Mouse (Mus musculus): ENCODE data around the gene Dnaaf1. TPM values are rescaled to one million over a fixed set of nuclear protein-coding genes. Genes with fewer than 3 reads are reported as not detected.

Dnaaf1 gene
- polyA plus RNA-seq, 1 experiment from 2014 or later: 0.50 TPM

DNA sequence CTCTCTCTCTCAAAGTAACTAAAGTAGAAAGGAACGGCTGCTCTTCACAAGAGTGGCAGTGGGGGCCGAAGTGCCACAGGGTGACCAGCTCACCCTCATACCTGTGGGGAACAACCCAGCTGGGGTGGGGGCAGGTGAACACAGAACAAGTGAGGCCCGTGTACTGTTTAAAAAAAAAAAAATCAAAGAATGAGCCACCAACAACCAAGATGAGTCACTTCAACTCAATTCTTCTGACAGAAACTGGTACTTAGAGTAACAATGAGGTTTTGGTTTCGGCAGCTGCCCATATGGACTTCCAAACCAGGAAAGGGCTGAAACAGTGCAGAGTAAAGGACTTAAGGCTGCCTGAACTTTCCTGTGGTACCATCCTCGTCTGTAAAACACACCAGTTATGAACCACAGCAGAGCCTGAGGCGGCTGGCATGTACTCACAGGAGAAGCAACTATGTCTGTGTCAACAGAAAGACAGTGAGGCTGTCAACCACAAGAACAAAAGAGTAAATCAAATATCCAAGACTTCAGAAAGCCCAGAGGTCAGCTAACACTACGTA lies 26.4 kb upstream of the Dnaaf1 start:
- WGBS: 71% methylated on average over 7 of the region's 7 CpGs
- H3K4me1 ChIP-seq (ENCODE audit: control insufficient read depth, insufficient read depth, low read length): peaks cover 4% of the 10 kb centered on the region; the same call in 1 of the 2 replicates
- no peaks in the 10 kb centered on the region for H3K9me3 ChIP-seq (replicated peaks; ENCODE audit: control insufficient read depth, low read length)
- H3K4me3 ChIP-seq (ENCODE audit: low read length): no peak overlapping the region
- no peak overlapping the region for H3K27ac ChIP-seq (ENCODE audit: low read length)
- peaks cover 26% of the 10 kb centered on the region for H3K36me3 ChIP-seq (ENCODE audit: control insufficient read depth, insufficient read depth)
- no peak overlapping the region for H3K4me2 ChIP-seq (ENCODE audit: low read depth, low read length)
- H3K9ac ChIP-seq (ENCODE audit: low read length): no peak overlapping the region
- no peaks in the 10 kb centered on the region for H3K27me3 ChIP-seq (ENCODE audit: control insufficient read depth, insufficient read depth, low read length)
- no peak for ATAC-seq (replicated peaks; ENCODE audit: extremely low read depth, insufficient read depth, low FRiP score)

DNA sequence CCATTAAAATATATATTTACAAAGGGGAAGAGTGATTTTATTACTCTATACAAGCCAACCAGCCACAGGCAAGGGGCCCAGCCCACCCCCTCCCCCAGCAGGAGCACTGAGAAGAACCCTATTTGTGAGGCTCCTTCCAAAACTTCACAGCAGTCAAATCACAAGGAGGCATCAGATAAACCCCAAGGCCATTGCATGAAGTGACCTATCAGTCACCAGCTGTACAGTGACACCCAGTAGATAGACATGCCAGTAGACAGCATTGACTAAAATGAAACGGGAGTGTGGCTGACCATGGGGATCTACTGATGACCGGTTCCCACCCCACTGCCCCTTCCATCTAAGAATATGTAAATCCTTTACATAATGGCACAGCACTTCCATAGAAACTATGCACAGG lies 22.1 kb upstream of the Dnaaf1 start:
- 60% methylated on average over 2 of the region's 2 CpGs for WGBS
- peaks cover 15% of the 10 kb centered on the region for H3K4me1 ChIP-seq (ENCODE audit: control insufficient read depth, insufficient read depth, low read length)
- H3K27me3 ChIP-seq (ENCODE audit: control insufficient read depth, insufficient read depth, low read length): no peaks in the 10 kb centered on the region
- H3K27ac ChIP-seq (ENCODE audit: low read length): no peak overlapping the region
- no peak overlapping the region for H3K4me2 ChIP-seq (ENCODE audit: low read depth, low read length)
- no peaks in the 10 kb centered on the region for H3K9me3 ChIP-seq (replicated peaks; ENCODE audit: control insufficient read depth, low read length)
- no peak overlapping the region for H3K9ac ChIP-seq (ENCODE audit: low read length)
- H3K36me3 ChIP-seq (ENCODE audit: control insufficient read depth, insufficient read depth): no peaks in the 10 kb centered on the region
- ATAC-seq (replicated peaks; ENCODE audit: extremely low read depth, insufficient read depth, low FRiP score): no peak
- H3K4me3 ChIP-seq (ENCODE audit: low read length): no peak overlapping the region

DNA sequence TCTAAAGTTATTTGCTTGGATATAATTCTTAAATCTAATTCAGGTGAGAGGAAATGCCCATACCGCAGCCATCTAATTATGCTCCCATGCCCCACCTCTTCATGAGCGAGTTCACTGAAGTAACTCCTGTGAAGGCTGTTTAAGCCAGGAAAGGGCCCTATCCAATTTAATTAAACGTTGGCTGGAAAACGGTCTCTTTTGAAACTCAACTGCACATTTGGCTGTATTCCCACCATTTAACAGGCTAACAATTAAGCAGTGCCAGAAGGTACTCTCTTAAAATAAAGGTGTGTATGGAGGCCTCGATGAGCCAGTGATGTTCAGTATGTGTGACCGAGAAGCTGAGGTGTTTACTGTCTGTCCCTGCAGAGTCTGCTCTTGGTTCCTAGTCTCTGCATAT lies 19.2 kb upstream of the Dnaaf1 start:
- Histone ChIP-seq H3K4me3 (ENCODE audit: low read length) (no peak overlapping the region), H3K4me2 (ENCODE audit: low read depth, low read length) (no peak overlapping the region), H3K36me3 (ENCODE audit: control insufficient read depth, insufficient read depth) (no peaks in the 10 kb centered on the region), H3K9me3 (replicated peaks; ENCODE audit: control insufficient read depth, low read length) (no peaks in the 10 kb centered on the region), H3K27me3 (ENCODE audit: control insufficient read depth, insufficient read depth, low read length) (no peaks in the 10 kb centered on the region), H3K9ac (ENCODE audit: low read length) (no peak overlapping the region), H3K4me1 (ENCODE audit: control insufficient read depth, insufficient read depth, low read length) (peaks cover 18% of the 10 kb centered on the region), H3K27ac (ENCODE audit: low read length) (no peak overlapping the region)
- WGBS: 85% methylated on average over 6 of the region's 6 CpGs
- ATAC-seq (replicated peaks; ENCODE audit: extremely low read depth, insufficient read depth, low FRiP score): no peak

DNA sequence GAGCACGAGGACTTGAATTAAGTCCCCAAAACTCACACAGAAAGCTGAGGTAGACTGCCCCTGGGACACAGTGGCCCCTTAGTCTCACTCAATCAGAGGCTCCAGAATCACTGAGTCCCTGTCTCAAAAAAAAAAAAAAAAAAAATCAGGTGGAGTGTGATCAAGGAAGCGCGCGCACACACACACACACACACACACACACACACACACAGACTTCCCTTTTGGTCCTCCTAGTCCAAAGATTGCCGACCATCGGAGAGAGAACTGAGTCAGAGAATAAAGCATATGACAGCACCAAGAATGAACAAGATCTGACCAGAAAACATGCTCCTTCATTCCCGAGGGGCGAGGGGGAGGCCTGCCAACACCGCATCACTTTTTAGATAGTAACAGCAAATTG lies 17.9 kb upstream of the Dnaaf1 start:
- no peak overlapping the region for H3K27ac ChIP-seq (ENCODE audit: low read length)
- ATAC-seq (replicated peaks; ENCODE audit: extremely low read depth, insufficient read depth, low FRiP score): no peak
- H3K36me3 ChIP-seq (ENCODE audit: control insufficient read depth, insufficient read depth): 0 out of 2 replicates have a peak, but pooled peaks cover 4% of the 10 kb centered on the region
- no peaks in the 10 kb centered on the region for H3K27me3 ChIP-seq (ENCODE audit: control insufficient read depth, insufficient read depth, low read length)
- H3K4me3 ChIP-seq (ENCODE audit: low read length): peak overlapping the region; percentile 83
- peak overlapping the region; percentile 89 for H3K9ac ChIP-seq (ENCODE audit: low read length)
- H3K9me3 ChIP-seq (replicated peaks; ENCODE audit: control insufficient read depth, low read length): no peaks in the 10 kb centered on the region
- peaks cover 18% of the 10 kb centered on the region for H3K4me1 ChIP-seq (ENCODE audit: control insufficient read depth, insufficient read depth, low read length)
- WGBS: 70% methylated on average over 9 of the region's 9 CpGs
- peak overlapping the region; percentile 94 for H3K4me2 ChIP-seq (ENCODE audit: low read depth, low read length)

DNA sequence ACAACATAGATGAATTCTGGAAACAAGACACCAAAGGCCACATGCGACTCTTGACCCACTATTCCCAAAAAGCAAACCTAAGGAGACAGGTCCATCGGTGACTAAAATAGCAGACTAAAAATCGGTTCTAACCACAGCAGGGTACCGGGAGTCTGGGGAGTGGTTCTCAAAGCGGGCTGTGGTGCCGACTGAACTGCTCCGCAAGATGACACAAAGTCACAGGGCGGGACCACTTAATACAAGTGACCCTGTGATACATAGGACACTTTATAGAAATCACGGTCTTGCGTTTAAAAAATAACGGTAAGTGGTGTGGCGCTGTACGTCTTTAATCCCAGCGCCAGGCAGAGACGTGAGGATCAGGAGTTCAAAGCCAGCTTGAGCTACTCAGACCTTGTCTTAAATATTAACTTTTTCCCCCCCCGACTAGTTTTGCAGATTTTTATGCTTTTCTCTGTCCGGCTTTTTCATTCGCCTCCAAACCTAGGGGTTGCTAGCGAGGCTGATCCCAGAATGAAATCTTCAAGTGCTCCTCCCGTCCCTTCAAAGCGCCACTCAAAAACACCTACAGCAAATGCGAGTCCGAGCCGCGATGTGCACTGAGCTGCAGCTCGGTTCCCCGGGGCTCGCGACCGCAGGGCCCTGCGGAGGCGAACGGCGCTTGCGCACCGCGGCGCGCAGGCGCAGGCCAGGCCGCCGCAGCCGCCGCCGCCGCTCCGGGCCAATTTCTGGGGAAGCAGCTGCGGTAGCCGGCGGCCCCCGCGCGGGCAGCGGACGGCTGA lies 17.0 kb upstream of the Dnaaf1 start:
- Histone ChIP-seq H3K4me1 (ENCODE audit: control insufficient read depth, insufficient read depth, low read length) (peaks cover 16% of the 10 kb centered on the region), H3K9ac (ENCODE audit: low read length) (peak overlapping the region; percentile 89), H3K4me2 (ENCODE audit: low read depth, low read length) (peak overlapping the region; percentile 94), H3K4me3 (ENCODE audit: low read length) (peak overlapping the region; percentile 83), H3K36me3 (ENCODE audit: control insufficient read depth, insufficient read depth) (0 out of 2 replicates have a peak, but pooled peaks cover 6% of the 10 kb centered on the region), H3K27me3 (ENCODE audit: control insufficient read depth, insufficient read depth, low read length) (no peaks in the 10 kb centered on the region), H3K9me3 (replicated peaks; ENCODE audit: control insufficient read depth, low read length) (no peaks in the 10 kb centered on the region), H3K27ac (ENCODE audit: low read length) (peak overlapping the region; percentile 85)
- under 1% methylated on average over 55 of the region's 55 CpGs for WGBS
- ATAC-seq (replicated peaks; ENCODE audit: extremely low read depth, insufficient read depth, low FRiP score): peak; percentile 92

DNA sequence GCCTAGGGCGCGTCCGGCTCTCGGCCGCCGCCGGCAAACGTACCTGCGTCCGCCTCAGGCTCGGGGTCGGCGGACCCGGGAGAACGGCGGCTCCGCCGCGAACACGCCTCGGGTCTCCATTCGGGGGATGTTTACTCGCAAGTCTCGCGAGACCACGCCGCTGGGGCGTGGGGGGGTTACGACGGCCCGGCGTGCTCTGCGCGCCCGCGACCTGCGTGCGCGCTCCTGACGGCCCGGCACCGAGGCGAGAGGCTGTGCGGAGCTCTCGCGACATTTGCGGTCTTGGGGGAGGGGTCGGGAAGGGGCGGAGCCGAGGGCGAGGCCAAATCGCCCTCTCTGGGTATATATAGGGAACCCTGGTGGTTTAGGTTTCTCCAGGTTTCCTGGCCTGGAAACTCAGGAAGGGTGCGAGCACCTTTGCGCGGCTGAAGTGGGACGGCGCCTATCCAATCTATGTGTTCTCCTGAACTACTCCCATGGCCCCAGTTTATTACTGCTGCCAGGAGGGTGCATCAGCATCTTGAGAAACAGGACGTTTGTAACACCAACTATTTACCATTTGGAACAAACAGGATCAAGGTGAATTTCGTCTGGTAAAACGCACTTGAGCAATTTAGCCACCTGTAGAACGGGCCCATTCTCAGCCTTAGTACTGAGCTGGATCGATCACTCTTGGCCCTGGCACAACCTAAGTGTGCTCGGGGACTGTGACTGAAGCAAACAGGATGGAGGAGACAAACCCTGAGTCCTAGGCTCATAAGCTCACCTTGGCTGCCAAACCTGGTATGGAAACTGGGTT lies 16.2 kb upstream of the Dnaaf1 start, which contains the start of gene Mbtps1:
TSS of gene Mbtps1 (minus strand) at position 133 of the 799 bp plus-strand sequence.
- Histone ChIP-seq H3K4me1 (ENCODE audit: control insufficient read depth, insufficient read depth, low read length) (peaks cover 16% of the 10 kb centered on the region), H3K9ac (ENCODE audit: low read length) (peak within 1 kb of the TSS; percentile 89), H3K27ac (ENCODE audit: low read length) (peak within 1 kb of the TSS; percentile 85), H3K4me2 (ENCODE audit: low read depth, low read length) (peak within 1 kb of the TSS; percentile 94), H3K9me3 (replicated peaks; ENCODE audit: control insufficient read depth, low read length) (no peaks in the 10 kb centered on the region), H3K36me3 (ENCODE audit: control insufficient read depth, insufficient read depth) (0 out of 2 replicates have a peak, but pooled peaks cover 9% of the 10 kb centered on the region), H3K4me3 (ENCODE audit: low read length) (peak within 1 kb of the TSS; percentile 83), H3K27me3 (ENCODE audit: control insufficient read depth, insufficient read depth, low read length) (no peaks in the 10 kb centered on the region)
- ATAC-seq (replicated peaks; ENCODE audit: extremely low read depth, insufficient read depth, low FRiP score): peak; percentile 97
- WGBS: 5% methylated on average over 62 of the region's 63 CpGs

DNA sequence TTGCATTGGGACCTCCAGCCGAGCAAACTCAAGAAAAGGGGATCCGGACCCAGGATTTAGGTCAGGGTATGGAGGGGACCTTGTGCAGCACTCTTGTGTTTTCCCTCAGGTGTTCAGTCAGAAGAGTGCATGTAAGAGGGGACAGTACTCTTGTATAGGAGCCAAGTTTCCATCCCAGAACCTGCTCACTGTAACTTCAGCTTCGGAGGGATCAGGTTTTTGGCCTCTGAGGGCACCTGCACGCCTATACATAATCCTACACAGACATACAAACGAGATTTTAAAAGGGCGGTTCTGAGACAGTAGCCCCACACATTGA lies 15.7 kb upstream of the Dnaaf1 start:
- 82% methylated on average over 6 of the region's 6 CpGs for WGBS
- ATAC-seq (replicated peaks; ENCODE audit: extremely low read depth, insufficient read depth, low FRiP score): no peak
- peak overlapping the region; percentile 75; the same call in 1 of the 2 replicates for H3K9ac ChIP-seq (ENCODE audit: low read length)

DNA sequence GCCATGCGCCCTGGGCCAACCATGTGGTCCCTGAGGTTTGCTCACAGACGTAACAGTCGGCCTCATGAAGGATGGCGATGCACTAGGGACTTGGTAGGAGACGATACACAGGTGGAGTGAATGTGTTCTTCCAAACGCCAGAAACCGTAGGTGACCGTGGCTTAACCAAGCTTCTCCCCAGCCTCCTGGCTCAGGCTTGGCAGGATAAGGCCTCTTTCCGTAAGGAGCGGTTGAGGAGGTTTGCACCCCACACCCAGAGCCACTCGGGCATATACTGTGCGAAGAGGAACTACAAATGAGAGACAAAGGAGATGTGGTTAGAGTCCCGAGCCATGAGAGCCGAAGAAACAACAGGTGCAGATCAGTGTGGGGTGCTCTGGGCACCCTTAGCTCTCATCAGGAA lies 11.2 kb upstream of the Dnaaf1 start:
- Histone ChIP-seq H3K4me3 (ENCODE audit: low read length) (no peak overlapping the region), H3K27ac (ENCODE audit: low read length) (peak overlapping the region; percentile 40), H3K9ac (ENCODE audit: low read length) (no peak overlapping the region), H3K4me2 (ENCODE audit: low read depth, low read length) (no peak overlapping the region), H3K9me3 (replicated peaks; ENCODE audit: control insufficient read depth, low read length) (no peaks in the 10 kb centered on the region), H3K36me3 (ENCODE audit: control insufficient read depth, insufficient read depth) (peaks cover 30% of the 10 kb centered on the region), H3K27me3 (ENCODE audit: control insufficient read depth, insufficient read depth, low read length) (no peaks in the 10 kb centered on the region), H3K4me1 (ENCODE audit: control insufficient read depth, insufficient read depth, low read length) (peaks cover 3% of the 10 kb centered on the region; the same call in 1 of the 2 replicates)
- 87% methylated on average over 14 of the region's 14 CpGs for WGBS
- ATAC-seq (replicated peaks; ENCODE audit: extremely low read depth, insufficient read depth, low FRiP score): peak; percentile 63; the same call in 1 of the 2 replicates

More for the DNA sequence above, 15.7 kb upstream of the Dnaaf1 start:
- Histone ChIP-seq H3K36me3 (ENCODE audit: control insufficient read depth, insufficient read depth) (0 out of 2 replicates have a peak, but pooled peaks cover 15% of the 10 kb centered on the region), H3K4me1 (ENCODE audit: control insufficient read depth, insufficient read depth, low read length) (peaks cover 16% of the 10 kb centered on the region), H3K4me2 (ENCODE audit: low read depth, low read length) (peak overlapping the region; percentile 79), H3K4me3 (ENCODE audit: low read length) (peak overlapping the region; percentile 83), H3K27me3 (ENCODE audit: control insufficient read depth, insufficient read depth, low read length) (no peaks in the 10 kb centered on the region), H3K9me3 (replicated peaks; ENCODE audit: control insufficient read depth, low read length) (no peaks in the 10 kb centered on the region), H3K27ac (ENCODE audit: low read length) (peak overlapping the region; percentile 67)
